Mouse (Mus musculus): ENCODE measurements around the gene Gm49392.
"Not testable (repeated sequence)": the region's sequence is repeated elsewhere in the genome, so short reads cannot be mapped to it uniquely, and the experiment has no call there.

Gene Gm49392

GRCm38 (mm10) chr13:60896794-60897193 lies at the start of gene Gm49392:
Gene Gm49392 (minus strand): TSS chr13:60896894.
- DNase-seq (ENCODE audit: low spot score) = not testable (repeated sequence)

GRCm38 (mm10) chr13:60941884-60942283 lies 45.2 kb upstream of the Gm49392 start, which contains the start of gene Tpbpa:
Gene Tpbpa (minus strand): TSS chr13:60941984.
- DNase-seq (ENCODE audit: low spot score) = not testable (repeated sequence)

- DNase-seq (ENCODE audit: low spot score) = no peak
Measured at GRCm38 (mm10) chr13:60936500-60936901, 39.8 kb upstream of the Gm49392 start, which contains the start of the genes Gm49391 and Ctla2a. Gene Gm49391 (minus strand): TSS chr13:60936571. Gene Ctla2a (minus strand): TSS chr13:60936625.

- DNase-seq (ENCODE audit: low spot score) = not testable (repeated sequence)
Measured at GRCm38 (mm10) chr13:60935490-60935889, 38.8 kb upstream of the Gm49392 start, which contains the start of gene Gm49393. Gene Gm49393 (minus strand): TSS chr13:60935590.

GRCm38 (mm10) chr13:60904780-60905179 lies 8.1 kb upstream of the Gm49392 start, which contains the start of gene Tpbpb:
Gene Tpbpb (minus strand): TSS chr13:60904880.
- not testable (repeated sequence) for DNase-seq (ENCODE audit: low spot score)

GRCm38 (mm10) chr13:60897328-60897727 lies 634 bp upstream of the Gm49392 start, which contains the start of gene Ctla2b:
Gene Ctla2b (minus strand): TSS chr13:60897447.
- DNase-seq (ENCODE audit: low spot score) = no peak

- no peak for DNase-seq (ENCODE audit: low spot score)
Measured at GRCm38 (mm10) chr13:60895406-60896160, 1.1 kb downstream of the Gm49392 start.

- no peak for DNase-seq (ENCODE audit: low spot score)
Measured at GRCm38 (mm10) chr13:60892301-60892700, 4.4 kb downstream of the Gm49392 start.

- no peak for DNase-seq (ENCODE audit: low spot score)
Measured at GRCm38 (mm10) chr13:60864281-60864680, 32.4 kb downstream of the Gm49392 start, which contains the start of gene 4930486L24Rik. Gene 4930486L24Rik (minus strand): TSS chr13:60864475.

- no peak for DNase-seq (ENCODE audit: low spot score)
Measured at GRCm38 (mm10) chr13:60848241-60849120, 48.2 kb downstream of the Gm49392 start.

- DNase-seq (ENCODE audit: low spot score) = no peak
Measured at GRCm38 (mm10) chr13:60843153-60843552, 53.5 kb downstream of the Gm49392 start.

- DNase-seq (ENCODE audit: low spot score) = no peak
Measured at GRCm38 (mm10) chr13:60842703-60843102, 54.0 kb downstream of the Gm49392 start.

GRCm38 (mm10) chr13:60839353-60839902 lies 57.3 kb downstream of the Gm49392 start:
- no peak for DNase-seq (ENCODE audit: low spot score)

- no peak for DNase-seq (ENCODE audit: low spot score)
Measured at GRCm38 (mm10) chr13:60826052-60826451, 70.6 kb downstream of the Gm49392 start.

GRCm38 (mm10) chr13:60820486-60821175 lies 76.1 kb downstream of the Gm49392 start:
- DNase-seq (ENCODE audit: low spot score) = no peak

GRCm38 (mm10) chr13:60819469-60819868 lies 77.2 kb downstream of the Gm49392 start:
- peak; percentile 31 for DNase-seq (ENCODE audit: low spot score)

GRCm38 (mm10) chr13:60813722-60814121 lies 83.0 kb downstream of the Gm49392 start:
- no peak for DNase-seq (ENCODE audit: low spot score)

- DNase-seq (ENCODE audit: low spot score) = no peak
Measured at GRCm38 (mm10) chr13:60812768-60813167, 83.9 kb downstream of the Gm49392 start.

- DNase-seq (ENCODE audit: low spot score) = no peak
Measured at GRCm38 (mm10) chr13:60809690-60810089, 87.0 kb downstream of the Gm49392 start.

GRCm38 (mm10) chr13:60802749-60803148 lies 93.9 kb downstream of the Gm49392 start, which contains the start of gene Ctsll3:
Gene Ctsll3 (minus strand): TSS chr13:60802849.
- DNase-seq (ENCODE audit: low spot score) = no peak

Measured in ovary, postnatal 14 days (tissue).